Mouse (Mus musculus): ENCODE results near the gene Gpr83. TPM values are rescaled to one million over a fixed set of nuclear protein-coding genes. Genes with fewer than 3 reads are reported as not detected.
A peak's percentile ranks its signal among the peaks of the same experiment; 100 is the strongest.

Gpr83 gene
- polyA plus RNA-seq, 1 experiment from 2014 or later = 0.40 TPM

GRCm38 (mm10) chr9:14894628-14895027 lies 34.6 kb downstream of the Gpr83 start:
- WGBS = 84% methylated on average over 3 of the region's 3 CpGs
- H3K36me3 ChIP-seq = no peaks in the 10 kb centered on the region
- H3K4me2 ChIP-seq (replicated peaks) = no peak overlapping the region
- no peaks in the 10 kb centered on the region for H3K9me3 ChIP-seq
- no peak for ATAC-seq
- H3K9ac ChIP-seq = no peak overlapping the region
- H3K4me1 ChIP-seq (replicated peaks) = no peaks in the 10 kb centered on the region
- no peak overlapping the region for H3K4me3 ChIP-seq (replicated peaks)
- no peaks in the 10 kb centered on the region for H3K27me3 ChIP-seq (replicated peaks)
- no peak overlapping the region for H3K27ac ChIP-seq

- ATAC-seq = no peak
- WGBS = 57% methylated on average over 7 of the region's 7 CpGs
- no peaks in the 10 kb centered on the region for H3K36me3 ChIP-seq
Measured at GRCm38 (mm10) chr9:14895237-14895835, 35.3 kb downstream of the Gpr83 start.

GRCm38 (mm10) chr9:14897102-14897501 lies 37.1 kb downstream of the Gpr83 start:
- H3K4me3 ChIP-seq (replicated peaks) = no peak overlapping the region
- H3K27me3 ChIP-seq (replicated peaks) = no peaks in the 10 kb centered on the region
- no peak overlapping the region for H3K9ac ChIP-seq
- no peaks in the 10 kb centered on the region for H3K36me3 ChIP-seq
- WGBS = 60% methylated on average over 3 of the region's 3 CpGs
- no peaks in the 10 kb centered on the region for H3K9me3 ChIP-seq
- ATAC-seq = no peak
- no peak overlapping the region for H3K4me2 ChIP-seq (replicated peaks)
- H3K27ac ChIP-seq = no peak overlapping the region
- no peaks in the 10 kb centered on the region; the same call in 1 of the 2 replicates for H3K4me1 ChIP-seq (replicated peaks)

More at GRCm38 (mm10) chr9:14895237-14895835, 35.3 kb downstream of the Gpr83 start:
- Histone ChIP-seq H3K4me1 (replicated peaks) (no peaks in the 10 kb centered on the region), H3K4me2 (replicated peaks) (no peak overlapping the region), H3K9me3 (no peaks in the 10 kb centered on the region), H3K27me3 (replicated peaks) (no peaks in the 10 kb centered on the region), H3K4me3 (replicated peaks) (no peak overlapping the region), H3K9ac (no peak overlapping the region), H3K27ac (no peak overlapping the region)

GRCm38 (mm10) chr9:14901757-14902156 lies 41.7 kb downstream of the Gpr83 start:
- Histone ChIP-seq H3K4me2 (replicated peaks) (no peak overlapping the region), H3K4me1 (replicated peaks) (peaks cover 7% of the 10 kb centered on the region), H3K4me3 (replicated peaks) (no peak overlapping the region), H3K27me3 (replicated peaks) (no peaks in the 10 kb centered on the region), H3K36me3 (no peaks in the 10 kb centered on the region), H3K9ac (no peak overlapping the region), H3K27ac (no peak overlapping the region), H3K9me3 (no peaks in the 10 kb centered on the region)
- ATAC-seq = peak; percentile 80
- WGBS = 54% methylated on average over 7 of the region's 7 CpGs

- Histone ChIP-seq H3K4me3 (replicated peaks) (no peak overlapping the region), H3K27ac (no peak overlapping the region), H3K9ac (no peak overlapping the region), H3K36me3 (no peaks in the 10 kb centered on the region), H3K9me3 (no peaks in the 10 kb centered on the region), H3K4me2 (replicated peaks) (no peak overlapping the region), H3K4me1 (replicated peaks) (peaks cover 7% of the 10 kb centered on the region), H3K27me3 (replicated peaks) (no peaks in the 10 kb centered on the region)
- ATAC-seq = 0 out of 2 replicates have a peak, but pooled peaks have one; percentile 10
- WGBS = 92% methylated on average over 2 of the region's 2 CpGs
Measured at GRCm38 (mm10) chr9:14902416-14902815, 42.4 kb downstream of the Gpr83 start.

- Histone ChIP-seq H3K9me3 (no peaks in the 10 kb centered on the region), H3K27ac (no peak overlapping the region), H3K9ac (no peak overlapping the region), H3K27me3 (replicated peaks) (no peaks in the 10 kb centered on the region), H3K36me3 (no peaks in the 10 kb centered on the region), H3K4me2 (replicated peaks) (no peak overlapping the region), H3K4me3 (replicated peaks) (no peak overlapping the region), H3K4me1 (replicated peaks) (peaks cover 7% of the 10 kb centered on the region)
- WGBS = 92% methylated on average over 3 of the region's 3 CpGs
- no peak for ATAC-seq
Measured at GRCm38 (mm10) chr9:14903006-14903405, 43.0 kb downstream of the Gpr83 start.

- Histone ChIP-seq H3K9me3 (no peaks in the 10 kb centered on the region), H3K36me3 (no peaks in the 10 kb centered on the region), H3K9ac (no peak within 1 kb of the TSS), H3K27me3 (replicated peaks) (no peaks in the 10 kb centered on the region), H3K4me1 (replicated peaks) (peaks cover 7% of the 10 kb centered on the region), H3K4me3 (replicated peaks) (no peak within 1 kb of the TSS), H3K27ac (no peak within 1 kb of the TSS), H3K4me2 (replicated peaks) (no peak within 1 kb of the TSS)
- 45% methylated on average over 11 of the region's 11 CpGs for WGBS
- ATAC-seq = no peak
Measured at GRCm38 (mm10) chr9:14903581-14904378, 43.8 kb downstream of the Gpr83 start, which contains the start of gene Izumo1r. Gene Izumo1r, minus strand, starts transcription at chr9:14903949.

- H3K4me2 ChIP-seq (replicated peaks) = no peak overlapping the region
- 53% methylated on average over 9 of the region's 9 CpGs for WGBS
- no peaks in the 10 kb centered on the region for H3K27me3 ChIP-seq (replicated peaks)
- no peak for ATAC-seq
- H3K9me3 ChIP-seq = no peaks in the 10 kb centered on the region
- H3K4me1 ChIP-seq (replicated peaks) = peaks cover 7% of the 10 kb centered on the region
- no peaks in the 10 kb centered on the region for H3K36me3 ChIP-seq
- H3K4me3 ChIP-seq (replicated peaks) = no peak overlapping the region
- no peak overlapping the region for H3K27ac ChIP-seq
- H3K9ac ChIP-seq = no peak overlapping the region
Measured at GRCm38 (mm10) chr9:14904741-14905475, 44.9 kb downstream of the Gpr83 start.

- Histone ChIP-seq H3K9me3 (no peaks in the 10 kb centered on the region), H3K9ac (no peak overlapping the region), H3K27me3 (replicated peaks) (no peaks in the 10 kb centered on the region), H3K4me2 (replicated peaks) (no peak overlapping the region), H3K4me1 (replicated peaks) (peaks cover 7% of the 10 kb centered on the region), H3K4me3 (replicated peaks) (no peak overlapping the region), H3K36me3 (no peaks in the 10 kb centered on the region), H3K27ac (no peak overlapping the region)
- no peak for ATAC-seq
- 37% methylated on average over 3 of the region's 3 CpGs for WGBS
Measured at GRCm38 (mm10) chr9:14905956-14906355, 45.9 kb downstream of the Gpr83 start.

GRCm38 (mm10) chr9:14907816-14908415 lies 47.9 kb downstream of the Gpr83 start:
- Histone ChIP-seq H3K9ac (no peak overlapping the region), H3K9me3 (no peaks in the 10 kb centered on the region), H3K27me3 (replicated peaks) (no peaks in the 10 kb centered on the region), H3K4me3 (replicated peaks) (no peak overlapping the region), H3K4me1 (replicated peaks) (0 out of 2 replicates have a peak, but pooled peaks cover 4% of the 10 kb centered on the region), H3K4me2 (replicated peaks) (no peak overlapping the region), H3K27ac (no peak overlapping the region), H3K36me3 (no peaks in the 10 kb centered on the region)
- ATAC-seq = no peak
- 48% methylated on average over 7 of the region's 7 CpGs for WGBS

- Histone ChIP-seq H3K4me3 (replicated peaks) (no peak overlapping the region), H3K9ac (no peak overlapping the region), H3K4me2 (replicated peaks) (no peak overlapping the region), H3K36me3 (no peaks in the 10 kb centered on the region), H3K27me3 (replicated peaks) (no peaks in the 10 kb centered on the region), H3K27ac (no peak overlapping the region), H3K4me1 (replicated peaks) (0 out of 2 replicates have a peak, but pooled peaks cover 4% of the 10 kb centered on the region), H3K9me3 (no peaks in the 10 kb centered on the region)
- ATAC-seq = no peak
- 56% methylated on average over 5 of the region's 5 CpGs for WGBS
Measured at GRCm38 (mm10) chr9:14909981-14910380, 50.0 kb downstream of the Gpr83 start.

GRCm38 (mm10) chr9:14912037-14912436 lies 52.0 kb downstream of the Gpr83 start:
- Histone ChIP-seq H3K36me3 (no peaks in the 10 kb centered on the region), H3K4me2 (replicated peaks) (no peak overlapping the region), H3K27me3 (replicated peaks) (no peaks in the 10 kb centered on the region), H3K9ac (no peak overlapping the region), H3K4me1 (replicated peaks) (no peaks in the 10 kb centered on the region), H3K9me3 (no peaks in the 10 kb centered on the region), H3K4me3 (replicated peaks) (no peak overlapping the region), H3K27ac (no peak overlapping the region)
- no peak for ATAC-seq
- WGBS = 65% methylated on average over 2 of the region's 2 CpGs

All from intestine, embryonic 15.5 days (tissue).